Mouse (Mus musculus) megakaryocyte, embryonic 14.5 days (primary cell): ENCODE results near the gene Hnf1a.

ENCODE experiments used
- FLI1 ChIP-seq: IDR thresholded peaks from 2 replicates; pipeline ENCODE4 v1.6.1; 2012; ENCODE audit warnings: low read length, inconsistent platforms, mixed read lengths
- GATA1 ChIP-seq: IDR thresholded peaks from 3 replicates; pipeline ENCODE4 v1.6.1; 2012; ENCODE audit warnings: mixed read lengths, low read length, inconsistent platforms, borderline replicate concordance

DNA sequence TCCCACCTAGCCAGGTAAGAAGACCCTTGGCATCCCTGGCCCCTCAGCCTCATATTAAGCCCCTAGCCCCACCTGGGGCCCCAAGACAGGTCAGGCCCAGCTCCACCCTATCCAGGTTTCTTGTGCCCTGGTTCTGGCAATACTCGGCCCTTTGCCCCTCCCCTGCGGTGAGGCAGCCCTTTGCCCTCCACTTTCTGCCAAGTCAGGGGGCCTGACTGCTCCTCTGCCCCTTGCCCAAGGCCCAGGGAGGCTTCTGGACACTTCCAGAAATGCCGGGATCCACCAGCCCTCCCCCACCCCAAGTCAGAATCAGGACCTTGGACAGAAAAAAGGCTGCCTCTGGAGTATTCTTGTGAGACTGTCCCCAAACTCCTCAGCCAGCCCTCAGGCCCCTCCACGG is 1.8 kb downstream of the Hnf1a start:
- TF ChIP-seq GATA1 (no peak), FLI1 (no peak)
